Mouse (Mus musculus): ENCODE results near the gene Zfp385a.
A peak's percentile ranks its signal among the peaks of the same experiment; 100 is the strongest.

DNA sequence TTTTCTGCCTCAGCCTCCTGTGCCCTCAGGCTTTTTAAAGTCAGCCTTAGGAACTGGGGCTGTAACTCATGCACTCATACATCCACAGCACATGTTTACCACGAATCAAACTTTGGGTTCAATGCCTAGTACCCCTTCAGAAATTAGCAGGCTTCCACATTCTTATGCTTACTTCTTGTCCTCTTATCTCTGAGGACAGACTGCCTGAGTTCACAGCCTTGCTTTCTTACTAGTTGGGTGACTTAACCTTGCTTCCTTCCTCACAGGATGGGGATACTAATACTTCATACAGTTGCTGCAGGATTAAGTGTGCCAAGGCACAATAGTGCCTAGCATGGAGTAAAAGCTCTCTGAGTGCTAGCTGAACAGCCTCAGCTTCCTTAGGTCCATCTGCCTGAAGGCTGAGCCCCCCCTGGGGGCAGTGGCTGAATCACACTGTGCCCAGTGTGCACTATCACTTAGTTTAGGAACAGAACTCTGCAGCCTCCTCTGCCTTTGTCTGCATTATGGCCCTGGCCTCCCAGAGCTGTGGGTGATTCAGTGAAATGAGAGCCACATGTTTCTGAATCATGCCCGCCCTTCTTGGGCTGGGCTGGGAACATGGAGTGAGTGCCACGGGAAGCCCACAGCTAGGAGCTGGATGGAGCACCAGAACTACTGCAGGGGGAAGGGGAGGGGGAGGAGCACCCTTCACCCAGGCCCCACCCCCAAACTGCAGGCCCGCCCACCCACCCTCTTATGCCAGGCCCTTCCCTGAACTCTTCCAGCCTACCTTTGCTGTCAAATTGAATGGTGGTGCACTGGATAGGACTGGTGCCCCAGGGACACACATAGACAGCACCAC is 18.6 kb upstream of the Zfp385a start:
- TF ChIP-seq CTCF (IDR thresholded peaks at IDR 0.05; ENCODE audit: control insufficient read depth, insufficient read depth, insufficient read length) (no peak), MYOD1 (IDR thresholded peaks at IDR 0.05; ENCODE audit: control insufficient read depth, insufficient read length, low read depth) (peak; percentile 24), MAX (IDR thresholded peaks at IDR 0.05) (peak; percentile 96), CEBPB (IDR thresholded peaks at IDR 0.05; ENCODE audit: low read depth) (no peak), MYOG (IDR thresholded peaks at IDR 0.05; ENCODE audit: control insufficient read depth, extremely low read depth, insufficient read length) (no peak), USF1 (IDR thresholded peaks at IDR 0.05; ENCODE audit: low read depth) (no peak)

Data from C2C12 (cell line).